Mouse (Mus musculus) thymus, adult 2 months (tissue): Measurements from ENCODE around the gene Mxd4.

Experiments used
- CTCF ChIP-seq: fragments of 200-500 bp; IDR thresholded peaks from 2 replicates; pipeline ENCODE4 v1.5.1; 2012; ENCODE audit warnings: mild to moderate bottlenecking, control low read depth, low read length, moderate library complexity, borderline replicate concordance; ENCODE audit not compliant: control insufficient read depth, poor library complexity, insufficient read depth; ENCODE audit errors: extremely low read depth
- POLR2A ChIP-seq: fragments of 200-500 bp; IDR thresholded peaks from 2 replicates; pipeline ENCODE4 v1.6.1; 2012; ENCODE audit warnings: mild to moderate bottlenecking, low read length, control low read depth, moderate library complexity; ENCODE audit not compliant: control insufficient read depth, poor library complexity, insufficient read depth; ENCODE audit errors: extremely low read depth

- TF ChIP-seq CTCF (no peak), POLR2A (no peak)
Observed at GRCm38 (mm10) chr5:34183976-34184375, 3.5 kb downstream of the Mxd4 start.
